Mouse (Mus musculus) natural killer cell, adult 2 months (primary cell): ENCODE results near the gene Ccdc9.
A peak's percentile ranks its signal among the peaks of the same experiment; 100 is the strongest.

ENCODE experiments used
- DNase-seq, 2 experiments: peaks; one replicate each; pipeline ENCODE4 v3.0.0; 2022; ENCODE audit warnings: low spot score in 2 of 2

The Ccdc9 gene

GRCm38 (mm10) chr7:16286026-16286961 lies at the start of gene Ccdc9:
Gene Ccdc9 (minus strand): TSS chr7:16286795.
- DNase-seq: peak; percentile 100

GRCm38 (mm10) chr7:16329146-16329545 lies 42.6 kb upstream of the Ccdc9 start:
- no peak for DNase-seq

DNA sequence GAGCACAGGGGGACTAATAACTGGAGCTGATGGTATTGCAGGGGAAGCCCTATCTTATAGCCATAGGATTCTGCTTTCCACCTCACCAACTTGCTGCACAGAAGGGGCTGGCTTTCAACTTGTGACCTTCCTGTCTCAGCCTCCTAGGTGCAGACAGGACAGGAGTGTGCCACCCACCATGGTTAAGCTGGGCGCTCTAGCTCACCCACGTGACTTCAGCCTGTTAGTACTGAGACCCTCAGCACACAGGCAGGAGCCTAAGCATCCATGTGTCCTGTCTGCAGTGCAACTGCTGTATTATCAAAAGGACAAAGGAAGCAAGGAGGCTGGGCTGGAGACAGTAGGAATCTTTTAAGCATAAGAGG lies 40.0 kb upstream of the Ccdc9 start:
- DNase-seq: no peak

- peak; percentile 63 to 68 for DNase-seq
Measured at GRCm38 (mm10) chr7:16325920-16326606, 39.5 kb upstream of the Ccdc9 start.

DNA sequence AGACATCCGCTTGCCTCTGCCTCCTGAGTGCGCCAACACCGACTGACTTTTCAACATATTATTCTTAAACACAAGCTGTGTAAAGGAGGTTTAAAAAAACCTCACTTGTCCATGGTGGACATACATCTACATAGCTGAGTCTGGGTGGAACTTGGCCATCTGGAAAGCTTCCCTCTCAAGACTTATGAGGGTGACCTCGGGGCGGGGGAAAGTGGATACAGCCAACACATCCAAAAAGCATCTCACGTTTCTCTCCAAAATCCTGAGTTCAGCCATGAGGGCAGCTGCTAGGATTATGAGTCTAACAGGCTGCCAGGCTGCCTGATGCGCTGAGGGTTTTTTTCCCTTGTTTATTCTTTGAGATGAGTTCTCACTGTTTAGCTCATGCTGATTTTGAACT lies 38.1 kb upstream of the Ccdc9 start:
- DNase-seq: no peak

- no peak for DNase-seq
Measured at GRCm38 (mm10) chr7:16320479-16320878, 33.9 kb upstream of the Ccdc9 start.

GRCm38 (mm10) chr7:16319216-16319615 lies 32.6 kb upstream of the Ccdc9 start:
- no peak for DNase-seq

- DNase-seq: no peak
Measured at GRCm38 (mm10) chr7:16317094-16317493, 30.5 kb upstream of the Ccdc9 start.

DNA sequence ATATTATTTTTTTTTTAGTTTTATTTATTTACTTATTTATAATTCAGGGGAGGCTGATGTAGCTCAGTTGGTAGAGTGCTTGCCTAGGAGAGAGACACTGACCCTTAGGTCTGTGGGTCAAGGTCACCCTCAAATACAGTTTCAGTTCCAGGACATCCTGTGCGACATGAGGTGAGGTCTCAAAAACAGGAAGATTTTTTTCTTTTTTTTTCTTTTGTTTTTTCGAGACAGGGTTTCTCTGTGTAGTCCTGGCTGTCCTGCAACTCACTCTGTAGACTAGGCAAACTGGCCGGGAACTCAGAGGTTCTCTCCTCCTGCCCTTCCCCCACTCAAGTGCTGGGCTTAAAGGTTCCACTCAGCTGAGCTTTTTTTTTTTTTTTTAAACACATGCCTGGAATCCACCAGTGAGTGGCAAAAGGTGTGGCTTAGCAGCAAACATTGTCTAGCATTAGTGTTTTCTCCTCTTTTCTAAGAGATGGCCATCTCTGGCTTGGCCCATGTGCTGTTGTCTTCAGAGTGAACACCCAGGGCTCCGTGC lies 28.7 kb upstream of the Ccdc9 start:
- no peak for DNase-seq

GRCm38 (mm10) chr7:16314221-16314775 lies 27.7 kb upstream of the Ccdc9 start:
- no peak for DNase-seq

- peak; percentile 83 to 84 for DNase-seq
Measured at GRCm38 (mm10) chr7:16313481-16314220, 27.1 kb upstream of the Ccdc9 start.

DNA sequence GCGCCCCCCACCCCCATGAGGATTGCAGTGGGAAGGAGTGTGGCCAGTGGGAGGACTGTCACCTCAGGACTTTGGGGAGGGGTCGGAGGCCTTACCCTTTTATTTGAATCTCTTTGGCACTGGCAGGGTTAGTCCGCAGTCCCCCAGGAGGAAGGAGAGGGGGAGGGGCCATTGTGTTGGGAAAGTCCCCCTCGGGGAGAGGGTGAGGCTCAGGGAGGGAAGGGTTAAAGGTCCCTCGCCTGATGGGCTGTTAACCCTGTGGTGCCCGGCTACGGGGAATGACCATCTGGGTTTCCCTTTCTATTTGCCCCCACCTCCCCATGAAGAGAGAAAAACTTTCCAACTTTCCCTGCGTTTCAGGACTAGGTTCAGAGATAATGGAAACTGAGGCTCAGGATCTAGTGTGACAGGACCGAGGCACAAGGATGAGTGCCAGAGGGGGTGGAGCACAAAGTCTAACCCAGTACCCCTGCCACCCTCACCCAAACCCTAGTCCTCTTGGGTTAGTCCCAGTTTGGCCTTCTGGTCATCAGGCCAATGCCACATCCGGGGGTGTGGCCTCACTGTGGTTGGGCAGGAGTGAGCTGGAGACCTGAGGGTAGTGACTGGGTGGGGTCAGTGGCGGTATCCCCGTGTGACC lies 26.2 kb upstream of the Ccdc9 start:
- DNase-seq: peak; percentile 87 to 97

GRCm38 (mm10) chr7:16312011-16312671 lies 25.5 kb upstream of the Ccdc9 start:
- DNase-seq: peak; percentile 33 to 51

- peak; percentile 69 to 76 for DNase-seq
Measured at GRCm38 (mm10) chr7:16311453-16312004, 24.9 kb upstream of the Ccdc9 start.

- DNase-seq: peak; percentile 61 to 62
Measured at GRCm38 (mm10) chr7:16310521-16311452, 24.2 kb upstream of the Ccdc9 start.

- DNase-seq: peak; percentile 90 to 93
Measured at GRCm38 (mm10) chr7:16310020-16310520, 23.5 kb upstream of the Ccdc9 start.

GRCm38 (mm10) chr7:16309318-16310019 lies 22.9 kb upstream of the Ccdc9 start:
- DNase-seq: peak; percentile 93 to 94
